Mouse (Mus musculus) kidney, adult 2 months (tissue): Measurements from ENCODE around the gene Syt7.

Source experiments
- CTCF ChIP-seq: fragments of 200-500 bp; conservative IDR thresholded peaks from 2 replicates; pipeline ENCODE4 v1.5.1; 2011; ENCODE audit warnings: low read depth, mild to moderate bottlenecking, control low read depth, low read length, moderate library complexity, mixed read lengths; ENCODE audit not compliant: insufficient read depth, insufficient read length
- POLR2A ChIP-seq: fragments of 200-500 bp; IDR thresholded peaks from one replicate; pipeline ENCODE4 v1.6.1; 2011; ENCODE audit warnings: low read depth, low read length, control low read depth

DNA sequence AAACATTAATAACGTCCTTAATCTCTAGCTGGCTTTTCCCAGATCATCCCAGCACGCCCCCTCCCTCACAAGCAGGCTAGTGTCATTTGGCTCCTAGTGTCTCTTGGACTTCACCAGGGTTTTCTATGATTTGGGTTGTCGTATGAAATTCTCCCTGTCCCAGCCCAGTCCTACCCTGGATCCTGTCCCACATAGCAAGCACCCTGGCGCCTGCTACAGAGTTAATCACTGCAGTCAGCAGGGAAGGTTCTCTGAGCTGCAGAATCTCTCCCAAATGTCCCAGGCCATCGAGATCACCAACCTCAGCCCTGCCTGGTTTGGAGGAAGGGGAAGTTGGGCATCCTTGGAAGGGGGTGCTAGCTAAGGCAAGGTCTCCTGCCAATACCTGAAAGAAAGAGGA lies 26.6 kb downstream of the Syt7 start:
- TF ChIP-seq CTCF (no peak), POLR2A (no peak)
